Mouse (Mus musculus): ENCODE results near the gene Rflna. TPM values are rescaled to one million over a fixed set of nuclear protein-coding genes. Genes with fewer than 3 reads are reported as not detected.
A peak's percentile ranks its signal among the peaks of the same experiment; 100 is the strongest.

The Rflna gene
- polyA plus RNA-seq, 1 experiment from 2014 or later = 0.61 TPM

- DNase-seq (ENCODE audit: low spot score) = no peak
Observed at GRCm38 (mm10) chr5:125052237-125052602, 49.2 kb downstream of the Rflna start.

- no peak for DNase-seq (ENCODE audit: low spot score)
Observed at GRCm38 (mm10) chr5:125052603-125053488, 49.8 kb downstream of the Rflna start.

- DNase-seq (ENCODE audit: low spot score) = no peak
Observed at GRCm38 (mm10) chr5:125053661-125054060, 50.6 kb downstream of the Rflna start.

GRCm38 (mm10) chr5:125055901-125056300 is 52.9 kb downstream of the Rflna start:
- peak; percentile 79 for DNase-seq (ENCODE audit: low spot score)

DNA sequence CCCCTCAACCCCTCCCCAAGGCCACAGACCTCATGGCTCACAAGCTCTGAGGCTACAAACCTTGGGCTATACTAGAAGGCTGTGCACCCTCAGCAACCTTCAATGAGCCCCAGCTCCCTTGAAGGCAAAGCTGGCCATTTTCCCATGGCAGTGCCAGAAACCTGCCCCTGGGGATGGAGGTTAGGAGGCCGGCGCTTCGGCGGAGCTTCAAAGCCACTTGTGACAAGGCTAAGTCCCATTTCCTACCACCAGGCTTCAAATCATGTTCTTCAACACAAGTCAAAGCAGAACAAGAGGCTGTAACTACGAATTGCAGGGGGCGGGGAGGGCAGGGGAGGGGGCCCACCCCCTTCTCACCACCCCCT is 53.3 kb downstream of the Rflna start:
- DNase-seq (ENCODE audit: low spot score) = peak; percentile 64

GRCm38 (mm10) chr5:125056696-125057554 is 53.9 kb downstream of the Rflna start:
- no peak for DNase-seq (ENCODE audit: low spot score)

DNA sequence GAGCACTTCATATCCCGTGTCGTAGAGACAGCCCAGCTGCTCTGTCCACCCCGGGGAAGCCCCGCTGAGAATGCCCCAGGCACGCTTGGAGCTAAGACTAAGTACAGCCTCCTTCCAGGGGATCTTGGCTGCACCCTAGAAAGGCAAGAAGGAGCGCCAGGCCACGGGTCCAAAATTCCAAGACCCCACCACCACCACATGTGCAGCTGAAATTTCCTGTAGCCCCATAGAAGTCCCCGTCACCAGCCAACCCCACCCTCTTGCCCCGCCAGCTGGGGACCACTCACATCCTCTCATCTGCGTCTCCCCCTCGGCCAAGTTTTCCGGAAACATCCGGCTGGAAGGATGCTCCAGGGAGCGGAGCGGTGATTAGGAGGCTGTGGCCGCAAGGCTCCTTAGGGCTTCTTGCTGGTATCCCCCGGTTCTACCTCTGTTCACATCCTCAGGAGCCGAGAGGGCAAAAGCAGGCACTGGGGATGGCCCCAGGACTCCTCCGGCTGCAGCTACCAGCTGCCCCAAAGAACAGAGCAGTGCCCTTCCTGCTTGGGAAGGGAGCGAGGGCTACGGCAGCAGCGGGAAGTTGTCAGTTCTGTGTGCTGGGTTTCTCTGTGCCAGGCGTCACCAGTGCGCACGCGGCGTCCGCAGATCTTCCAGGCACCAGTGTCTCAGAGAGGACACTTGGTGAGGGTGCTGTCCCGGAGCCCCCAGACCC is 54.7 kb downstream of the Rflna start:
- peak; percentile 38 for DNase-seq (ENCODE audit: low spot score)

DNA sequence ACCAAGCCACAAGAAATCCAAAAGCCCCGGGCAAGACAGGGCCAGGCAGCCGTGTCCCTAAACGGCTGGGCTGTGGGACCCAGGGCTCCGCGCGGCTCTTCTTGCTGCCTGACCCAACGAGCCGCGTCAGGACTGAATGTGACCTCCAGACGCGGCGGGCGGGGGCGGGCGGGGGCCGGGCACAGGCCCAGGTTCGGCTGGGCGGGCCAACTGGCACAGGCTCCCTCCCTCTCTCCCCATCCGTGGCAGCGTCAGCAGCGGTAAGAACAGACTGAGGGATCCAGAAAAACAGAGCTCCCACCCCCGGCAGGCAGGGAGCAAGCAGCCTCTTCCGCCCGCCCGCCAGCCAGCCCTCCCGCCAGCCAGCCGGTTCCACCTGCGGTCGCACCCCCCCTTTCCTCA is 55.2 kb downstream of the Rflna start:
- peak; percentile 51 for DNase-seq (ENCODE audit: low spot score)

Other genes starting within 250 kb of the Rflna start
- 4.8 and 5.2 TPM in 2 replicates for gene Ccdc92, start 140.8 kb upstream of the Rflna start, polyA plus RNA-seq (2015; fragmentation: Nextera tagmentation; extraction: Ambion mirVana)
- gene Zfp664, start 140.5 kb upstream of the Rflna start, polyA plus RNA-seq (2015; fragmentation: Nextera tagmentation; extraction: Ambion mirVana) = 62.8 and 68.2 TPM in 2 replicates
- 14.3 and 19.8 TPM in 2 replicates for gene Ncor2, start 176.0 kb downstream of the Rflna start, polyA plus RNA-seq (2015; fragmentation: Nextera tagmentation; extraction: Ambion mirVana)